Mouse (Mus musculus) thymus, postnatal 0 days (tissue): ENCODE measurements around the gene Smg7. TPM values are rescaled to one million over a fixed set of nuclear protein-coding genes. Genes with fewer than 3 reads are reported as not detected.

ENCODE experiments used
- DNase-seq: peaks from one replicate; pipeline ENCODE4 v3.0.0-alpha.2; 2015; ENCODE audit warnings: low spot score
- polyA plus RNA-seq: library from polyadenylated mRNA; unstranded; fragments of >200 nt; fragmentation: Nextera tagmentation; extraction: Ambion mirVana; gene quantifications from 2 replicates; pipeline ENCODE4 v1.2.1, GENCODE M21; 2015

Smg7 gene
- polyA plus RNA-seq, 1 experiment from 2014 or later, result 23.5 TPM

DNA sequence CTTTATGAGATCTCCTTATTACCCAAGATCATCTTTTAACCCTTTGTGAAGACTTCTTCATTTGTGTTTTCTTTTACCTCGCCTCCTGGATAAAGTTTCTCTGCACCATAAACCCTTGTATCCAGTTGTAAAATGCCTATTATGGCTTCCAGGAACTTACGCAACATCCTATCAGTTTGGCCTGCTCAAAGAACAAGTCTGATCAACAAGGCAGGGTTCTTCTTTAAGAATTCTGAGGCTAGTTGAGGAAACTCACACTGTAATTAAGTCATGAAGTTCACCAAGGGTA, 94.1 kb downstream of the Smg7 start:
- no peak for DNase-seq

DNA sequence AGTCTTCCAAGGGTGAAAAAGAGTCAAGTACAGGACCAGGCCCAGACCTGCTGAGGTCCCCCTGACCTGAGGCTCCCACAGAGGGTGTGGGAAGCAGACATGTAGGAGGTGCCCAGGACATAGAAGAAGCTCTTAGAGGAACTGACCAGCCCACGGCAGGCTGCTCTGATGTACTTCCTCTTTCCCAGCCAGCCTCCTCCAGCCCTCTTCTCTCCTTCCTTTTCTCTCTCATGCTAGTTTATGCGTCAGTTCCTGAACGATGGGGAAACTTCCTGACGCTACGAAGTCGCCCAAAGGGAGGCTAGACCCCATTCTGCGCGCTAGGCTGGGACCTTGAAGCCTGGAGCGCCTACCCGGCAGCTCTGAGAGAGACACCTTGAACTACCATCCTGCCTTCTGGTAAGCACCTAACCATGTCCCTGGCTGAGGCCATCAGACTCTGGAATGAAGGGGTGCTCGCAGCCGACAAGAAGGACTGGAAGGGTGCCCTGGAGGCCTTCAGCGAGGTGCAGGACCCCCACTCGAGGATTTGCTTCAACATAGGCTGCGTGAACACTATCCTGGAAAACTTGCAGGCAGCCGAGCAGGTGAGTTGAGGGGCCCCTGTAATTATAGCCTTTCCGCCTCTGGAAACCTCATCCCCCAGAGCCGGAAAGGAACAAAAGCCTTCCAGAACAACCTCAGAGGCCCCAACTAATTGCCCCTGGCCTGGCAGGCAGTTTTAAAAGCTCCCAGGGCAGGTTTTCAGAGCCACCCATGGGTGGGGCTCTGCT, 94.6 kb downstream of the Smg7 start:
- no peak for DNase-seq

DNA sequence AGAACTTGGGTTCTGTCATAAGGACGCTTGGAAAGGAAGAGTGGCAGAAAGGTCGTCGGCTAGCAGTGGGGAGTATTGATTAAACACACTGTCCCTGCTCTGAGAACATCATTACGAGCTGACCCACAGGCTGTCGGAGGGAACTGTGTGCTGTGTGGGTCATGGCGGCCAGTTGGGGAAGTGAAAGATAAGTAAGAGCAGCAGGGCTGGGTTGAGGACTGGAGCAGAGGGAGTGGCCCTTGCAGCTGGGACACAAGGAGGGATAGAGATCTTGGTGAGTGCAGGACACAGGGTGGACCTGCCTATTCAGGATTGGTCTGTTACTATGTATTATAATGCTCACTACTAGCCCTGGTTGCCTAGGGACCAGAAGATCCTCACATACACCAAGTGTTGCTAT, 97.5 kb downstream of the Smg7 start:
- DNase-seq, result no peak

DNA sequence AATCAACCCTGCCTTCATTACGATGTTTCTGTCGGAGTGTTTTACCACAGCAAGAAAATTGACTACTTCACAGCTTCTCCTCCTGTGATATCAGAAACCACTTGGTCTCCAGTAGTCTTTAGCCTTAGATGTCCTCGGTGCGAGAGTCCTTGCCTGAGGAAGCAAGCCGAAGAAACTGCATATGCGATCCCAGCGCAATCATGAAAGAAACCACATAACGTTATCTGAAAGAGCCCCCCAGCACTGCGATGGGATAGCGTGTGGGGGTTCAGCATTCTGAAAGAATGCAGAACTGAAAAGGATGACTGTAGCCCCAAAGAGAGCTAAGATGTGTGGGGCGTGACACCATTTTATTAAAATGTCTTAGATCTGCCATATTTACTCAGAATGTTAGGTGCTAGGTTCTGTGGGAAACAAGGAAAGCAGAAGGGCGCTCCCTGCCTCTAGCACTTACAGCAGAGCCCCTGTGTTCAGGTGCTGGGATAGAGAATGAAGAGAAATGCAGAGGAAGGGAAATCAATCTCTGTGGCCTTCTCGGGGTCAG, 101.7 kb downstream of the Smg7 start:
- DNase-seq, result no peak

DNA sequence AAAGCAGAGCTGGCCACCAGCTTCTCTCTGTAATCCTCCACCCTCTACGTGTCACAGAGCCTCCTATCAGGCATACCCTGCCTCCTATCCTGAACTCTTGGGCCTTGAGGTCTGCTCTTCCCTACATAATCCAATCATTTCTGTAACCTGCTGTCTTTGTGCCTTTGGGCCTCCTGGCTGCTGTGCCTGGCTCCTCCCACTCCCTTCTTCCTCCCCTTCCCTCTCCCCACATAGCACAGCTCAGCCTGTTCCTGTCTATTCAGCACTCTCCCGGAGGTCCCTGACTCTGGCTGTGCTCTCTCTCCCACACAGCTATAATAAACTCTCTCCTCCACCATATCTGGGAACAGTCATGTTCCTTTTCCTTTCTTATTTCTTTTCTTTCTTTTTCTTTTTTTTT, 102.5 kb downstream of the Smg7 start, which contains the start of gene Ncf2:
TSS of gene Ncf2 (plus strand) at position 298 of the 400 bp plus-strand sequence.
- DNase-seq, result no peak

DNA sequence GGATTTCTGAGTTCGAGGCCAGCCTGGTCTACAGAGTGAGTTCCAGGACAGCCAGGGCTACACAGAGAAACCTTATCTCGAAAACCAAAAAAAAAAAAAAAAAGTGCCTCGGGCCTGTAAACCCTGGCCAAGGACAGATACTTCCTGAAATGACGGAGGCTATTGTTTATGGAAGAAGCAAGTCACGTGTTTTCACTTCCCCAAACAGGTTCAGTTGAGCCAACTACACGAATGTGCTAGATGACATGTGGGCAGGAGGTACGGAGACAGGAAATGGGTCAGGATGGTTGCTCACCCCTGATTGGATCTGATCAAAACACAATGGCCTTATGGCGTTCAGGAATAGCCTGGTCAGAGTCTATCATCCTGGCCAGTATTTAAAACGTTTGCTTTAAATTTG, 104.3 kb downstream of the Smg7 start:
- no peak for DNase-seq

DNA sequence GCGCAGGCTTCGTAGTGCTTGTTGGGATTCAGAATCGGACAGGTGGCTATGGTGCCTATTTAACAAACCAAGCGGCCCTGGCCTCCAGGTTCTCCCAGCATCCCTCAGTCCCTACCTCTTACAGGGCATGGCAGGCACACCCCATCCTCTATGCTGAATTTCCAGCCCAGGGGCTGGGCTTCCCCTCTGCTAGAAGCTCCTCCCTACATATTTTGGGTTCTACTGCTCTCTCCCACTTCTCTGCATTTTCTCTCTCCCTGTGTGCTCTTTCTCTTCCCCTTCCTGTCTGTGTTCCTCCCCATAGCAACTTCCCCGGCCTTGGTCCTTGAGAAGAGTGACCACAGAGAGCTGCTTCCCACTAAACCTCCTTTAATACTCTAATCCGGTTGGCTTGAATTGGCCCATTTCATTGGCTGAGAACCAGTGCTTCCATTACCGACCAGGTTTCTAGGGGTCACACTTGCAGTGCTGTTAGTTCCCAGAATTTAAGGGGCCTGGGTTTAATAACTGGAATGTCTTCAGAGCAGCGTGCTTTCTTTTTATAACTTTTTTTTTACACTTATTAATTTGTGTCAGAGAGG, 105.7 kb downstream of the Smg7 start:
- no peak for DNase-seq

DNA sequence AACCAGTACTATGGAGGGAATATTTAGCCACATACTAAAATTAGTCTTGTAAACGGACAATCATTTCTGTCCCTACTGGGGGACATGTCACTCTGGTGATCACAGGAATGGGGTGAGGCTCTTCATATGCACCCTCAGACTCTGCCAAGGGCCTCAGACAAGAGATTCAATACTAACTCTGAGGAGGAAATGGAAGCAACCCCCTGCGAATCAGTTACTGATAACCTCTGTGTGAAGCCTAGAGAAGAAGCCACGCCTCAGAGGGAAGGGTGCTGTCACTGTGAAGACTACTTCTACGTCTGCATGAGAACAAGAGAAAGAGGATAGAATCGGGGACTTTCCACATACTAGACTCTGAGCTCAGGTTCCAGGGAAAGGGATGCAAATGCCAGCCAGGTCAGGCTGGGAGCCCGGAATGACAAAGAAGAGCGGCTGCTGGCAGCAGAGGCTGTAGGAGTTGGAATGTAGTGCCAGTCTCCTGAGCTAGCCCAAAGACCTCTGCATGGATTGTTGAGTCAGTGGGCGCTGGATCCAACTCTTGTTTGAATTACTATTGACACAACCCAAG, 106.7 kb downstream of the Smg7 start:
- DNase-seq, result no peak

DNA sequence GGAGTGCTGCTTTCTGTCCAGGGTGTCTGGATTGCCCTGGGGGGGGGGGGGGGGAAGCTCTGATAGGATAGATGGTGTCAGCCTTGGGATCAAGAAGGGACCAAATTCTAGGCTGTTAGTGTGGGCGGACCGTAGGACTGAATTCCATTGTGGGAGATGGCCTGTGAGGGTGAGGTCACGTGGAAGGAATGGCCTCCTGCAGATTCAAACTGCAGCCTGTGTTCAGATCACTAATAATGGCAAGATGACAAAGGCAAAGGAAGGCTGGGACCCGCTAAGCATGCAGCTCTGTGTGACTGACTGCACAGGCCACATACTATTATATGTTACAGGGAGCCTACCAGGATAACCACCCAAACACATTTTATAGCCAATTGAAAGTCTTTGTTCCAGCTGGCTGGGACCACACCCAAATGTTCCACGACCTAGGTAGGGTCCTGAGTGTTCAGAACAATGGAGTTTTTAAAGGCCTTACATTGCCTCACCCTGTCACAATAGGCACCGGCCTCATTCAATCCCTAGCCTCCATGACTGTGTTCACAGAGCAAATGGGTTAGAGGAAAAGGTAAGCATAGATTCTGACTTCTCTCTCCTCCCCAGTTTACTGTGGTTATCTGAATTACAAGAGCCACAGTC, 108.8 kb downstream of the Smg7 start:
- no peak for DNase-seq

DNA sequence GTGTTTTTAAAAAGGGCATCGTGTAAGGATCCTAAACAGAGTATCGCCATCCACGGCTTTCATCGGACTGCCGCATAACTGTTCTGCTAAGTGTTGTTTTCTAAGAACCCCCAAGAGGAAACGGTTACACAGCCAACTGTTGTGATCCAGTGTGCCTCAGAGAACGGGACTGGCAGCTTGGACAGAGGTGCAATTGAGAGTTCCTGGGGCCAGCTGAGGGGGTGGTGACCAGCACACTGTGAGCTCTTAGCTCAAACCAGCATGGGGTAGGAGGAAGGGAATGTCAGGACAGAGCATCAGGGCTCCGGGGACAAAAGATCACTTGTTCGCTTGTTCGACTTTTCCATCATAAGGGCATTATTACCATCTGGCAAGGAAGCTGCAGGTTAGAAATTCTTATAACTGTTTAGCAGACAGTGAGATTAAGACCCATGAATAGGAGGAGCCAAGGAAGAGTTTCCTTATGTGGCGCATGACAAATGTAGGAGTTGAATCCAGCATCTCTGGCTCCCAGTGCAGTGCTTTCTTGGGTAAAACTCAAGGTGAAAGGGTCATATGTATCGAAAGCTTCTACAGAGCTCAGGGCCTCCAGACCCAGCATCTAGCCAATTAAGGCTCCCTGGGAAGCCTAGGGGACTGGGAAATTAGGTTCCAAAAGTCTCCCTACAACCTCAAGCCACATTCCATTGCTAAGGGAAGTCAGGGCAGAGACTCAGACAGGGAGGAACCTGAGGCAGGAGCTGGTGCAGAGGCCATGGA, 109.5 kb downstream of the Smg7 start:
- DNase-seq, result no peak

DNA sequence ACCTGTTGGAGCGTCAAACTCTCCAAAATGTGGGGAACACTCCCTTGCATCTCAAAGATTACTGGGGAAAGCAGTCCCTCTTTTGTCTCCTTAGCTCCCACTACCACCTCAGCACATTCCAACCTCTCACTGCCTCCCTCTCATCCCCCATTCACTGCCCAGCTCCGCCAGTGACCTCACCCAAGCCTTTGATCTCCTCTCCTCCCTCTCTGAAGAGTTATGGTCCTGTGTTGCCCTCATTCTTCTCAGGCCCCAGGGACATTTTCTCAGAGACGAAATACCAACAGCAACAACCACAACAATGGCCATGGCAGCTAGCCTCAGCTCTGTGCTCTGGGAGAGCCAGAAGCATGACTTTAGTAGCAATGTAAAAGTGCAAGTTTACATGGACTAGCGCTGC, 111.2 kb downstream of the Smg7 start:
- no peak for DNase-seq

DNA sequence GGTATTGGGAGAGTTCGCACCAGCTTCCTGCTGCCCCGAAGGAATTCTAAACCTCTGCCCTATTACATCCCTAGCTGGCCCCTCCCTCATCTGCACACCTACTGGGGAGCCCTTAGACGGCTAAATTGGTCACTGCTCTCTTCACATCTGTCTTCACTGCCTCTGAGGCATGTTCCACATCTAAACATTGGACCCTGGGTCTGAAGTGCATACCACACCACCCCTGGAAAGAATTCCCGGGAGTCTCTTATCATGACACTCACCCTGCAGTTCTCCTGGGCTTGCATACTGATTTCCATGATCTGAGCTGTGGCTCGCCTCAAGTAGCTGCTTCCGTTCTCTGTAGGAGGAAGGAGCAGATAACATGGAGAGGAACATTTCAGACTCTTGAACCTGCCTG, 111.6 kb downstream of the Smg7 start:
- no peak for DNase-seq

DNA sequence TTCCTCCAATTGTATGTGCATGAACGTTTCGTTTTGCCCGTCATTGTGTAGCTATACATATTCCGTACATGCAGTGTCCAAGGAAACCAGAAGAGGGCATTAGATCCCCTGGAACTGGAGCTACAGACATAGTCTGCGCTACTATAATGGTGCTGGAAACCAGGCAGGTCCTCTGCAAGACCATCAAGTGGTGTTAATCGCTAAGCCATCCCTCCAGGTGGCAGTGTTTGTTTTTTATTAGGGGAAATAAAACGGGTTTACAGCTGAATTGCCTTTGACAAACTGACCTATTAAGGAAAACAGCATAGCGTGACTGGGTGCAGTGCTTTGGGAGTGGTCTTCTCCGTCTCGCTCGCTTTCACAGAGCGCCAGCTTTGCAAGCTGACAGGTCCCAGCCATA, 112.2 kb downstream of the Smg7 start:
- peak; percentile 51 for DNase-seq

DNA sequence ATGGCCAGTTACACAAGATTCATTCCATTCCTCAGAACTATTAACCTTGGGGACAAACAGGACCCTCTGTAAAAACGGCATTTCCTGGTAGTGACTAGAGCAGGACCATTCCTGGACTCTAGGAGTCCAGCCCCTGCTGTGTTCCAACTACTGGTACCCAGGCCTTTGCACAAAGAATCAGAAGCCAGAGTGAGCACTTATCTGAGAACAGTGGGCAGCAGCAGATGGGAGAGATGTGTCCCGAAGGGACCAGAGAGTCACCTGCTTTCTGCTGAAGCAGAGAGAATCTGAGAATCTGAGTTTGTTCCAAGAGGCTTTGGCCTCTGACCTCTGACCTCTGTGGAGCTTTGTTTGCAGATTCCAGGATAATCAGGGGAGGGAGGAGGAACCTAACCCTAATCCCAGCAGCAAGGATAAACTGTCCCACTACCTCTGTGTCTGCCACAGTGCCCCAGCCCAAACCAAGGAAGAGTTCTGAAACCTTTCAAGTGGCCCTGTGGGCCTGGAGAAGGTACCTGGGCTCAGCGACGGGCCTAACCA, 114.3 kb downstream of the Smg7 start:
- no peak for DNase-seq

Other genes with a start within 250 kb of the Smg7 start
- gene Apobec4, start 152.1 kb downstream of the Smg7 start, polyA plus RNA-seq, result not detected in 2 replicates
- gene Rgl1, start 136.3 kb downstream of the Smg7 start, polyA plus RNA-seq, result 9.8 and 10.4 TPM in 2 replicates
- 499 and 510 TPM in 2 replicates for gene Arpc5, start 136.1 kb downstream of the Smg7 start, polyA plus RNA-seq
- 9.0 and 10.0 TPM in 2 replicates for gene Ncf2, start 102.5 kb downstream of the Smg7 start, polyA plus RNA-seq
- gene Nmnat2, start 52.3 kb upstream of the Smg7 start, polyA plus RNA-seq, result 0.36 and 0.38 TPM in 2 replicates